Mouse (Mus musculus) ES-E14 (cell line): Measurements from ENCODE around the gene Dmwd.

Experiments used
- CHD2 ChIP-seq: IDR thresholded peaks from 2 replicates; pipeline ENCODE4 v1.6.1; 2014; ENCODE audit warnings: mild to moderate bottlenecking, low read depth, low read length, inconsistent platforms
- HCFC1 ChIP-seq: IDR thresholded peaks from 2 replicates; pipeline ENCODE4 v1.6.1; 2012; ENCODE audit warnings: low read length, inconsistent platforms, borderline replicate concordance; ENCODE audit not compliant: insufficient read depth
- MAFK ChIP-seq: IDR thresholded peaks from 2 replicates; pipeline ENCODE4 v1.6.1; 2014; ENCODE audit warnings: mild to moderate bottlenecking, low read depth, low read length, inconsistent platforms; ENCODE audit not compliant: insufficient read depth
- ZC3H11A ChIP-seq: IDR thresholded peaks from 2 replicates; pipeline ENCODE4 v1.6.1; 2012; ENCODE audit warnings: low read depth, mild to moderate bottlenecking, inconsistent platforms, low read length, borderline replicate concordance
- ZNF384 ChIP-seq: IDR thresholded peaks from 2 replicates; pipeline ENCODE4 v1.6.1; 2012; ENCODE audit warnings: low read depth, low read length, inconsistent platforms

- TF ChIP-seq ZNF384, result no peak
- no peak for TF ChIP-seq MAFK
- no peak for TF ChIP-seq HCFC1
- no peak for TF ChIP-seq CHD2
- TF ChIP-seq ZC3H11A, result no peak
Observed at GRCm38 (mm10) chr7:19095751-19096110, 19.7 kb downstream of the Dmwd start.
